Mouse (Mus musculus) ES-E14 (cell line): Measurements from ENCODE around the gene 0610037L13Rik.

Source experiments
- CHD2 ChIP-seq: IDR thresholded peaks from 2 replicates; pipeline ENCODE4 v1.6.1; 2014; ENCODE audit warnings: mild to moderate bottlenecking, low read depth, low read length, inconsistent platforms
- HCFC1 ChIP-seq: IDR thresholded peaks from 2 replicates; pipeline ENCODE4 v1.6.1; 2012; ENCODE audit warnings: low read length, inconsistent platforms, borderline replicate concordance; ENCODE audit not compliant: insufficient read depth
- MAFK ChIP-seq: IDR thresholded peaks from 2 replicates; pipeline ENCODE4 v1.6.1; 2014; ENCODE audit warnings: mild to moderate bottlenecking, low read depth, low read length, inconsistent platforms; ENCODE audit not compliant: insufficient read depth
- ZC3H11A ChIP-seq: IDR thresholded peaks from 2 replicates; pipeline ENCODE4 v1.6.1; 2012; ENCODE audit warnings: low read depth, mild to moderate bottlenecking, inconsistent platforms, low read length, borderline replicate concordance
- ZNF384 ChIP-seq: IDR thresholded peaks from 2 replicates; pipeline ENCODE4 v1.6.1; 2012; ENCODE audit warnings: low read depth, low read length, inconsistent platforms

DNA sequence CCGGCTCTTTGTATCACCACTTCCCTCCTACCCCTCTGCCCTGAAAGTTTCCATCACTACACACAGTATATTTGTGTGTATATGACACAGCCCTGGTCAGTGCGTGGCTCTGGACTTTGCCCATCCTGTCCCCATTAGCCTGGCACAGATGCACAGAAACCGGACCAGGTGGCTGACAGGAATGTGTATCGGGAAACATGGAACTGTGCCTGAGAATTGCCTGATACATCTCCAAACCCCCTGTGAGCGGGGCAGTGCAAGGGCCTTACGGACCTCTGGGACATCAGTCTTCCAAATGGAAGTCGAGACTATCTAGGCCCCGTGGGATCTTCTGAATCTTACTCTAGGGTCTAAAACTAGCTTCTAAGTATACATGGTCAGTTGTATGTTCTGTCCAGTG, 36.3 kb upstream of the 0610037L13Rik start:
- TF ChIP-seq CHD2 (no peak), ZNF384 (no peak), ZC3H11A (no peak), HCFC1 (no peak), MAFK (no peak)
